Mouse (Mus musculus) cerebellum, postnatal 14 days (tissue): ENCODE data around the gene Ciz1.
A peak's percentile ranks its signal among the peaks of the same experiment; 100 is the strongest.

Experiments
- DNase-seq, 2 experiments: peaks; one replicate each; pipeline ENCODE4 v3.0.0; 2021; ENCODE audit warnings: mixed read lengths in 2 of 2

Gene Ciz1

DNA sequence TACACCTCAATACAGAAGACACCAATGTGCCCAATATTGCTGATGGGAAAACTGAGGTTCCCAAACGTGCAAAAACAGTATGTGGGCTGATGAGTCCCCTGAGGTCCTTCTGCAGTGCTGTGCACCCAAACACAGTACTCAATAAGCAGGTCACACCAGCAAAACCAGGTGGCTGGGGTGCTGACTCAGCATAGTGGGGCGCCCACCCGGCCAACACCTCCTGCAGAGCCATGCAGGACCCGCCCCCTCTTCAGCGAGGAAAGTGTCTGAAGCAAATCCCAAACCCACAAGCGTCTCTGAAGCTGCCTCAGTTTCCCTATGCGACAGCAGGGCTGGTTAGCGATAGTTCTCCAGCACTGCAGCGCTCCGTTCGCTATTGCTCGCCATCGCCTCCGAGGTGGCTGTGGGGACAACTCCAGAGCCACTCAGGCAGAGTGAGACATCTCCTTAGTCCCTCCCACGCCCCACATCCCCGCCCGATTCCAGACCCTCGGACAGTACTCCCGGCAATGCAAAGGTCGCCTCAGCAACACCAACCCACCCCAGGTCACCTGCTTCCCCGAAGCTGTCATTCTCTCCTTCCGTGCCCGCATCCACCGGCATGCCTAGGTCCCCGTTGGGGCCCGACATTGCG lies 29.1 kb downstream of the Ciz1 start:
- DNase-seq: no peak

DNA sequence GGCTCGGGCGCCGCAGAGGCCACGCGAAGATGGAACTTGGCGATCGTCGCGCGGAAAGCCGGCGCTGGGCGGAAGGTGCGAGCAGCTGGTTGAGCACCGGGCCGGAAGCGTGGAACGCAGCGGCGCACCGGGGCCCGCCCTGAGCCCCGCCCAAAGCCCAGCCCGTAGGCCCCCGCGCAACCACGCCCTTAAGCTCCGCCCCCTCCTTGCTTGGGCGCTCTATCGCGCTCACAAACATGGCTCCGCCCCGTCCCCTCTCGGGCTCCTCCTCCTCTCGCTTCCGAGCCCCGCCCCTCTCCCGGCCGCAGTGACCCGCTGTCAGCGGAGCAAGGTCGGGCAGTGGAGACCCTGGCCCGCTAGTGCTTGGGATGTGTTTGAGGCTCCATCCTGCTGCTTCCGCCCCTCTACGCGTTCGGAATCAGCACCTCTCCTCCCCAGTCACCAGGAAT lies 29.7 kb downstream of the Ciz1 start, which contains the start of gene 1110008P14Rik:
1110008P14Rik (minus strand) TSS at position 164 of the 449 bp plus-strand sequence.
- DNase-seq: peak; percentile 96 to 97

DNA sequence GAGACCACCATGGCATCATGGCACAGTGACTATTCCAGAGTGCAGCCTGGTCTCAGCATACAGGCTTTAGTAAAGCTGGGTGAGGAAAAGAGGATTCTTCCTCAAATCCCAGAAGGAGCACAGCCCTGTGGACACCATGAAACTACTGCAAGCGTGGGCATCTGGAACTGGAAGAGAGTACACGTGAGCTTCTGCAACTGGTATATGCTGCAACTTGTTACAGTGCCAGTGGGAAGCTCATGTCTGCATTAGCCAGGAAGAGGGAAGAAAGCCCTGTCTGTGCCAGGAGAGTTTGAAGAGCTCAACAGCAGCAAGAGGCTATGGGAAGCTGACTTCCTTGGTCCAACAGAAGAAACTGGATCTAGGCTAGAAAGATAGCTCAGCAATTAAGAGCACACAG lies 30.6 kb downstream of the Ciz1 start:
- no peak for DNase-seq

DNA sequence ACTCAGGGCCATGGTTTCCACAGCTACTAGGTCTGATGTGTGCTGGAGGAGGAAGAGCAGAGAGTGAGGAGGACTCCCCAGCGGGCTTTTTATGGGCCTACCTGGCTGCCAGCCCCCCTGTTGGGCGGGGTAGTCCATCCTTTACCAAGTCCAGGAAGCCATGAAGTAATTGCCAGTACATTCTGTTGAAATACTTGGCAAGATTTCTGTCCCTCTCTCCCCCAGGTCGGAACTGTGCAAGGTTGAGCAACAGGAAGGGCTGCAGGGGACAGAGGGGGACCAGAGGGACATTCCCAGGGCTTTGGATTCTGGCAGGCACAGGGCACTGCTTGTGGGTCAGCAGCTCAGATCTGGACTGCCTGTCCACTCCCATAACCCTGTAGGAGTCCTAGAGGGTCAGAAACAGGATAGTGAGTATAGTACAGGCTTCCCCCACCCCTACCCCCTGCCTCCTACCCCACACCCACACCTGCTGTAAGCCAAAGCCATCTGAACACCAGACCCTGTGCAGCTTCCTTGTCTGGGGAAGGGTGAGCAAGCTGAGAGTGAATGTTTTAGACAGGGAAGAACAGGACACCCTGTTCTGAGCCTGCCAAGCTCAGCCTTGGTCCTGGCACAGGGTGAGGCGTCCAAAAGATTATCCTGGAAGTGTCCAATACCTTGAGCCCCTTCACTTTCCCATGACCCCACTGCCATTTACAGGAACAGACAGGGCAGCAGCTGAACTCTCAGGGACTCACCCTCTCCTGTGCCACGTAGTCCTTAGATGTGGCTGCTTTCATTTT lies 35.8 kb downstream of the Ciz1 start, which contains the start of gene Lcn2:
Lcn2 (minus strand) TSS at position 547 of the 785 bp plus-strand sequence.
- no peak for DNase-seq

DNA sequence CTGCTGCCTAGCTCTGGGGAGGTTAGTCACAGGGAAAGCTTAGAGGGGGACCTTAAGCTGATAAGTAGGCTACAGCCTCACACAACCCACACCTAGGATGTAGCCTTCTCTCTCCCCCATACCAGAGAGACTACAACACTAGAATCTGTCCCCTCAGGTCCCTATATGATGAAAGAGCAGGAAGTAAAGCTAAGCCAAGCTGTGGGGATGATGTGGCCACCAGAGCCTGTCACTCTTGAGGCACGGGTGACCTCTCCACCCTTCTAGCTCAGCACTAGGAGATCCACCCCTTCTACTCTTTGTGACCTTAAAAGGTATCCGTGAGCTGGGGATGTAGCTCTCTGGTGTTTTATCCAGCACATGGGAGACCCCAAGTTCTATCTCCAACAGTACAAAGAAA lies 37.0 kb downstream of the Ciz1 start:
- DNase-seq: no peak

DNA sequence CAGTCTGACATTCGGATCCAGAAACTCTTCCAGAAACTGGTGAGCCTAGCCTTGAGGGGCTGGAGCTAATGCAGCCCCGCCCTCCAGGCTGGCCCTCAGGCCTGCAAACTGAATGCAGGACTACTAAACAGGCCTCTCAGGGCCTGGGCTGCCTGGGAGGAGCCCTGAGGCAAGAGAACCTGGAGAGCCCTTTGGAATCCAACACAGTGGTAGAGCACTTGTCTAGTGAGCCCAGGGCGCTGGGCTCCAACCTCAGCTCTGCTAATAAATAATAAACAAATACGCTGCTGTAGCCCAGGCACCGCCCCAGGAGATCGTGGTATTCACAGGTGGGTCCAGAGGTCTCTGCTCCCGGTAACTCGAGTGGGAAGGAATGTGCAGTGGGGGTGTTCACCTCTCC lies 38.7 kb downstream of the Ciz1 start:
- DNase-seq: no peak

DNA sequence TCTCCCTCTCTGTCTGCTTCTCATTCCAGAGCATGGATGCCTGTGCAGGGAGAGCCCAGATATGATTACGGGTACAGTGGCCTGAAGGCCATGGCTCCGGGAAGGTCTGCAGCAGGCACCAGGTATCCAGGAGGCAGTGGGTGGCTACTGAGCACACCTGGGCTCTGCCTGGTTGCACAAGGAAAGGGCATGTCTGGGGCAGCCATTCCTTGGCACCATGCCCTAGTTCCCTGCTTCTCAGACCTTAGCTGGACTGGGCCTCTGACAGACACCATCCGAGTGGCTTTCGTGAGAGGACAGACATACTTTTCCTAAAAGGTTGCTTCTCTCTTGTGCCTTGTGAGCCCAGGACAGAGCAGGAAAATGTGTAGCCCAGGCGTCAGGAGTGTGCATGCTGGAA lies 39.9 kb downstream of the Ciz1 start:
- DNase-seq: no peak

DNA sequence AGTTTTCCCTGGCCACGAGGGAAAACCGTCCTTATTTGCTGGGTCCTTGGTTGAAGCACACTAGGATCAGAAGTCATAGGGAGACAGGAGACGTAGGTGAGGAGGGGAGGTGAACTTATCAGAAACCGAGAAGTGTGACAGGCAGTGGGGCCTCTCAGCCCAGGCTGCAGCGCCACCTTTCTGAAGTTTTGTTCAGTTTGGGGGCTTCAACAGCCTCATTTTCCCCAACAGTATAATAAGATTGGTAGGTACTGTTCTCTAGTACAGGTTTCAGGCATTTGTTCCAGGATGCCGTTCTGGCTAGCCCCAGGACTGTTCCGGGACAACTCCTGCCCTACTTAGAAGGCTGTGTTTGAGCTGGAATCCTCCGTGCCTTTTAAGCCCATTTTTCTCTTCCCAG lies 42.8 kb downstream of the Ciz1 start:
- DNase-seq: peak; percentile 40 to 49

DNA sequence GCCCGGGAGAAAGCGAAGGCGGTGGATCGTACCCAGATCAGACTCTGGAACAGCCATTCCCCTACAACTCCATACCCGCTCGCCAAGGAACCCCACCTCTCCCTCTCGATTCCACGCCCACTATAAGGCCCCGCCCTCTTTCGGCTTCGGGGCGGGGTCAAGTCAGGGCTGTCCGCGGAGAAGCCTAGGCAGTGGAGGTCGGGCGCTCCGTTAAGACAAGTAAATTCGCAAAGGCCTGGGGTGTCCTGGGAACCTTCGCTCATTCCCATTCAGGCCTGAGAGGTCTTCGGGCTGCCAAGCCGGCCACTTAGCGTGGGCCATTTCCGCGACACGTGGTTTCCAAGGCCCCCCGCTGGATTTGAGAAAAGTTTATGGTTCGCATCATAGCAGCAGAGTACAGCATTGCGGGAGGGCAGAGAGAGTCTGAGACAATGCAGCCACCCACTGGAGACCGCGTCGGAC lies 43.4 kb downstream of the Ciz1 start, which contains the start of gene Ptges2:
Ptges2 (plus strand) TSS at position 413 of the 462 bp plus-strand sequence.
- peak; percentile 95 to 96 for DNase-seq

DNA sequence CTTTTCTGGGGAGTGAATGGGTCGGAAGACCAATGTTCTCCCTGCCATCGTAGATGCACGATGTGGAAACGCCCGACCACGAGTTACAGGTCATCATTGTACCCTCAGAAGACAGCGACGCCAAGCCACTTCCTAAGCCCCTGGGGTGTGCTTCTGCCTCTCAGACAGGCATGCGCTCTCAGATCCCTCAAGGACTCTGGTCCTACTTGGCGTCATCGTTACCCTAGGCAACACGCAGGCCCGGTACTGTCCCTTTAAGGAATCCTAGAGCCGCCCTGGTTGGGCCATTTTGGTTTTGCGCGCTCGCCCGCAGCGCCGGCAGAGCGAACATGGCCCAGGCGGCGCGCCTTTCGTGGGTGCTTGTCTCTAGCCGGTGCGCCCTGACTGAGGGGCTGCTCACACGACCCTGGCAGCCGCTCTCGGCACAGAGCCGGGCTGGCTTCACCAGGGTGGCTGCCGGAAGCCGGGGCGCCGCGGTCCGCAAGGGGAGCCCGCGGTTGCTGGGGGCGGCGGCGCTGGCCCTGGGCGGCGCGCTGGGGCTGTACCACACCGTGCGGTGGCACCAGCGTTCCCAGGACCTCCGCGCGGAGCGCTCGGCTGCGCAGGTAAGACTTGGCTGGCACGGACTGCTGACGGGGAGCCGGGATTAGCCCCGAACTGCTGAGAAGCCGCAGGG lies 44.0 kb downstream of the Ciz1 start:
- DNase-seq: peak; percentile 87 to 91

DNA sequence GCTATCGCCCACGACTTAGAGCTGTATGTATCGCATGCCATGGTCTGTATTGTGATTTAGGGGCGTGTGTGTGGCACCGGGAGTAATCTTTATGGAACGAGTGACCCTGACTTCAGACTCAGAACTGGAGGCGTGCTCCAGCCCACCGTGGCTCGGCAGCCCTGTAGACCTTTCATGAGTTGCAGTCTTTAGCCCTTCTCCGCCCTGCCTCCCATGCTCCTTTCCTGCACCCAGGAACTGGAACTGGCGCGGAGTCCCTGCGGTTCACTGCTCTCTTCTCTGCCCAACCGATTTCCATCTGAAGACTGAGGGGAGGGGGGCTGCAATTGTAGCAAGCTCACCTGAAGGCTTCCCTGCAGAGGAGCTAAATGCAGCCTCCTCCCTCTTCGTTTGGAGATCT lies 44.6 kb downstream of the Ciz1 start:
- peak in 1 of 2 experiments; percentile 29 for DNase-seq

DNA sequence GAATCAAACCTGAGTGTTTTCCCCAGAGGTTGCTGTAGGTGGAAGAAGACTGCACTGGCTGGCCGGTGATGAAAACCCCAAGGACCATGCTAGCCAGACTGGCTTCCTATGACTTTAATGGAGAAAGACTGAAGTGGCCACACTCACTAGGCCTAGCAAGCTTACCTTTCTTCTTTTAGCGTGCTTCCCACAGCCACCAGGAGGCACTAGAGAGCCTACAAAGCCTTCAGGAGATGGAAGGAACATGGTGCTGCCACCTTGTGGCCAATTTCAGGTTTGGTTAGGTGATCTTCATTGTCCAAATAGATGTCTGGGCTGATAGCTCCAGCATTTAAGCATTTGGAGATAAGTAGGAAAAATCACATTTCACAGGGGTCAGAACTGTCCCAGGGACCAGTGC lies 52.5 kb downstream of the Ciz1 start:
- DNase-seq: peak; percentile 98 to 99

DNA sequence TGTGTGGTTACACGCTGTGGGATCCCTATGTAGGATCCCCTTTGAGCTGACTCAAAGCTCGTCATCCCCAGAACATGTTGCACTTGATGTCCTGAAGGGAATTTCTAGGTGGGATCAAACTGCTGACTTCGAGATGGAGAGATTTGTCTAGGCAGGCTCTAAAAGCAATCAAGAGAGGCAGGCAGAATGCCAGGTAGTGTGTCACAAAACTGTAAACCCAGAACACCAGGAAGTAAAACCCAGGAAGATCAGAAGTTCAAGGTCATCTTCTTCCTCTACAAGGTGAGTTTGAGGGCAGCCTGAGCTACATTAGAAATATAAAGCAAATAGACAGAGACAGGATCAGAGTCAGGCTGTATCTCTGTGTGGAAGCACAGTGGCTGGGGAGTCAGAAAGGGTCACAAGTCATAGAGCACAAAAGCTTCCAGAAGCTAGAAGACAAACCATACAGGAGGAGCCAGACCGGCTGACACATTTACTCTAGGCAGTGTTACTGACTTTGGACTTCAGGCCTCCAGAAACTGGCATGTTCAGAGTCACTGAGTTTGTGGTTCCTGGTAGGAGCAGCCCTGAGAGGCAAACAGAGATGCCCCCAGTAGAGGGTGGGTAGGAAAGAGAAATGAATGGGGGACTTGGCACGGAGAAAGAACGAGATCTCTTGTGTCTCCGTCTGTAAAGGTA lies 55.2 kb downstream of the Ciz1 start:
- no peak for DNase-seq

DNA sequence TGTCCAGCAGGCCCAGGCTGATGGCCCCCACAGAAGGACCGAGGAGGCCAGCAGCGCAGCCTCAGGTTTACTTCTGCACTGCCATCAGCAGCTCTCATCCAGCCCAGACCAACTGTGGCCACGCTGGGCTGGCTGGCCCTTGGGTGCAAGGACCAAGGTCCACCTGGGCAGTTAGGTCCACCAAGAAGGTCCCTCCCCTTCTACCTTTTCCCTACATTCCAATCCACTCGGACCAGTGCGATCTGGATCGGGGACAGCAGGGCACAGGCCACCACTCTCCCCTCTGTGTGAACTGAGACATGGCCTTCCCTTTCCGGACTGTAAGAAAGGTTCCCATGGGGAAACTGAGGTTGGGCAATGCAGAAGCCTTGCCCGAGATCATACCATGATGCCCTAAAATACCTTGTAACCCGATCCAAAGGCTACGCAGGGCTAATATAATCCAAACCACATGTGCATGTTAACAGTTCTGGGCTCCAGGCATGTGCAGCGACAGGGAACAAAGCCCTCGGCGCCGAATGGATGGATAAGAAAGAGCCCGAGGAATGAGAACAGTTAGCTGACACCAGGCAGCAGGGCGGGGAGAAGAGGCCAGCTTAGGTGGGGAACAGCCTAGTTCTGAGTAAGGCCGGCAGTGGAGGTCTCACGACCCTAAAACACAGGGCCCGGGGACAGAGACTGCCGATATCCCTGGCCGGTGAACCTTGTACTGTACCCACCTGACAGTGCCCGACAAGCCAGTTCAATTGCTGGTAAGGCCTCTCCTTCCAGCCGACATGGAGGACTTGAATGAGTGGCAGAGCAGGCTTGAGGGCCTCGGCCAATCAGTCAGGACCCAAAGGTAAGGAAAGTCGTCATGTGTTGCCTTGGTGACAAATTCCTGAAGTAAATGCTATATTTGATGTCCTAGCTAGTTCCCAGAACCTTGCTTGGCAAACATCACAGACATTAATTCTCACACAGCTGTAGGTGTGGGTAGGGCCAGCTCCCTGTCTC lies 56.6 kb downstream of the Ciz1 start:
- no peak for DNase-seq

DNA sequence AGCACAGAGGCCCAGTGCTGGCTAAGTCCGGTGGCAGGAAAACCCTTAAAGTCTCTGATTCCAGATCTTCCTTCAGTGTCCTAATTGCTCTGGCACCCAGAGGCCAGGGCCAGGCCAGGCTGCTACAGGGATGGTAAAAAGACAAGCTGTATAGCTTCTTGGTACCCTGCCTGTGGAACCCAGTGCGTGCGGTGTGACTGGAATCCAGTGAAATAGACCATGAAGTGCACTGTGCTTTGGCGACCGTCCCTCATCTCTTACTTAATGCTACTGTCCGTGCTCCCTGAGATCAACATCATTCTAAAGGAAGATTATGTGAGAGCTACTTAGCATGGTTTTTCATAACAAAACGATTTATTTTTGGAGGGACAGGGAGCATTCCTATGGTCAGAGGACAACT lies 59.3 kb downstream of the Ciz1 start:
- no peak for DNase-seq

DNA sequence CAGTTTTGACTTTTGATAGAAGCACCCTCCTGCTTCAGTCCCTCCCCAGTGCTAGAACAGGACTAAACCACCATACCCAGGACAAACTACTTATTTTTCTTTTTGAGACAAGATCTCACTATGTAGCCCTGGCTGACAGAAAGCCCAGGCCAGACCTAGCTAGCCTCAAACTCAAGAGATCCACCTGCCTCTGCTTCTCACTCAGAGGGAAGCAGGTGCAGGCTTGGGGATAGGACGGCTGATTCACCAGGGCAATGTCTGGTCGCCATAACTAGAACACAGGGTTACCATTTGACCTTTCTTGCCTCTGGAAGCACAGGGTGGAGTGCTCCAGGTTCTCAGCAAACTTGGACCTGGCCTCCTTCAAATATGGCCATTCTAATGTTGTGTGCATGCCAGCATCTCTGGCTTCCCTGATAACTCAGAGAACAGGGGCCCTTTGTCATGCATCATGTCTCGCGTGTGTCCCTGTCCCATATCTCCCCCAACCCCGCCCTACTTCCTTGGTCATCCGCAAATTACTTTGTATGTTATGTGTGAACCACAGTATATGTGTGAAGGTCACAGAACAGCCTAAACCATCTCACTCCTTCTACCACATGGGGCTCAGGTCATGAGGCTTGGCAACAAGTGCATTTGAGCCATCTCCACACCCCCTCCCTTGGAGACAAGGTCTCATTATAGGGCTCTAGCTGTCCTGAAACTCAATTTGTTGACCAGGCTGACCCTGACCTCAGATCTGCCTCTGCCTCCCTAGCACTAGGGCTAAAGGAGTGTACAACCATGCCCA lies 60.8 kb downstream of the Ciz1 start:
- no peak for DNase-seq

DNA sequence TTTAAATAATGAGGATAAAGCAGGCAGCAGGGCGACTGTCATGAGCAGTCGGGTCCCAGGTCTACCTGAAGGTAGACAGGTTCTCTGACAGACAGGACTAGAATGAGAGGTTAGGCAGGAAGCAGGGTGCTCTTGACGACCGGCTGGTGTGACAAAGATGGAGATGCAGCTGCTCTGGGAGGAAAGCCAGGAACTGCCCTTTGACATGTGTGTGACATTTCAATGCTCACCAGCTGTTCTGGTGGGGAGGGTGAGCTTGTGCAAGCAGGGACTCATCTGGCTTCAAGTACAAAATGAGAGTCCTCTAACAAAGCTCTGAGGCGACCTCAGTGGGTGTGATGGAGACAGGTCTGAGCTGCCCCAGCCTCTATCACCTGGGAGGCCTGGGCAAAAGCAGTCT lies 61.8 kb downstream of the Ciz1 start:
- no peak for DNase-seq

DNA sequence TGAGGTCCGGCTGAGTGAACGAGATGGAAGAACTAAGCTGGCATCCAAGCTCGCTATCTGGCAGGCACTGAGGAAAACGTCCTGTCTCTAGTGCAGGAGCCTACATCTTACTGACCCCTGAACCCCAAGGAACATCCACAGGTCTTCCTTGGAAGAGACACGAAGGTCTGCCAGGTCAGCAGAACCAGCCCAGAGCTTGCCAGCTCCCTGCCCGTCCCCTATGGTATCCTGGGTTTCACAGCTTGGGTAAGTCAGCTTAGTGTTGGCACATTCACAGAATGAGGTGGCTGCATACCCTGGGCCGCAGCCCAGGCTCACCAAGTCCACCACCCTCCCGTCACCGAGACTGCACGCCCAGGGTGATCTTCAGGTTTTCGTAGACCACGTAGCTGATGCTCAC lies 63.7 kb downstream of the Ciz1 start:
- no peak for DNase-seq

DNA sequence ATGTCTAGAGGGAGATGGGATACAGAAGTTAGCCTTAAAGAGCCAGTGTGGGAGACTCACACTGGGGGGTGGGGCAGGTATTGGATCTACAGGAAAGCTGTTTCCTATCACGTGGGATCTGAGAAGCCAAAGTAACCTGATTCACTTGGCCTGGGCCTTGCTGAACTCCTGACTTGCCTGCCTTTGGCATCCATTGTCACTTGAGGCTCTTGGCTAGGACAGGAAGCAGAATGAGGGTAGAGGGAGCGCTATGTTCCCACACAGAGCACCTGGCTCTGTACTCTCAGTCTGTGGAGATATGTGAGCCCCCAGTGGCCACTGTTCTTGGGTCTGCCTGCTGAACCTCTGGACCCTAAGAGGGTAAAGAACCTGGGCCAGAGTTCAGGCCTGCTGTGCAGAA lies 64.4 kb downstream of the Ciz1 start:
- DNase-seq: no peak

DNA sequence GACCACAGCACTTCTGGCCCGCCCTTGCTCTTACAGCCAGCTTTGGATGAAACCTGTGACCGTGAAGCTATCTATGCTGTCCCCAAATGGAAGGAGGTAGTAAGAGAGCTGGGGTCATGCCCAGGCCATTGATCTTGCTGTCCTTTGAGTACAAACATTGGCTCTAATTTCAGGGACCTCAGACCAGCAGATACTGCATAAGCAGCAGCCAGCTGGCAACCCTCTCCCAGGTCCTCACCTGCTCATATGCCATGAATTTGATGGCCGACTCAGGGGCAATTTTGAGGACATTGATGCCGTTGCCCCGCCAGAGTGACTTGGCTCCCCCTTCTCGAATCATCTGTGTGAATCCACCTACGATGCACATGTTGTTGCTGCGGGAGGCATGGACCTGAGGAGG lies 65.4 kb downstream of the Ciz1 start:
- DNase-seq: no peak
